Mouse (Mus musculus) lung, postnatal 0 days (tissue): ENCODE data around the gene Esrra. TPM values are rescaled to one million over a fixed set of nuclear protein-coding genes. Genes with fewer than 3 reads are reported as not detected.

Experiments
- ATAC-seq: fragments of 200-750 bp; cut with Nextera tagmentation; 2 replicates; pipeline ENCODE4 v1.8.0; 2017; ENCODE audit warnings: moderate library complexity
- DNase-seq: peaks from one replicate; pipeline ENCODE4 v3.0.0-alpha.2; 2016; ENCODE audit warnings: low spot score
- H3K27ac ChIP-seq: fragments of 300-500 bp; sonication (generic); 2 replicates; pipeline ENCODE4 v1.5.1; 2014; ENCODE audit warnings: antibody characterized with exemption, mild to moderate bottlenecking, low read length, mixed read lengths
- H3K27me3 ChIP-seq: fragments of 300-500 bp; sonication (generic); replicated peaks from 2 replicates; pipeline ENCODE4 v1.6.1; 2014; ENCODE audit warnings: low read length, mixed read lengths; ENCODE audit not compliant: insufficient read depth
- H3K36me3 ChIP-seq: fragments of 300-500 bp; sonication (generic); 2 replicates; pipeline ENCODE4 v1.6.1; 2014; ENCODE audit warnings: low read length, mixed read lengths; ENCODE audit not compliant: insufficient read depth
- H3K4me1 ChIP-seq: fragments of 300-500 bp; sonication (generic); 2 replicates; pipeline ENCODE4 v1.6.1; 2014; ENCODE audit warnings: antibody characterized with exemption, low read depth, low read length, mixed read lengths; ENCODE audit not compliant: insufficient read depth
- H3K4me2 ChIP-seq: fragments of 300-500 bp; sonication (generic); replicated peaks from 2 replicates; pipeline ENCODE4 v1.6.1; 2014; ENCODE audit warnings: low read depth, mild to moderate bottlenecking, low read length, moderate library complexity, mixed read lengths
- H3K4me3 ChIP-seq: fragments of 300-500 bp; sonication (generic); 2 replicates; pipeline ENCODE4 v1.5.1; 2014; ENCODE audit warnings: low read depth, low read length
- H3K9ac ChIP-seq: fragments of 300-500 bp; sonication (generic); replicated peaks from 2 replicates; pipeline ENCODE4 v1.6.1; 2014; ENCODE audit warnings: low read depth, mild to moderate bottlenecking
- H3K9me3 ChIP-seq: fragments of 300-500 bp; sonication (generic); 2 replicates; pipeline ENCODE4 v1.6.1; 2016; ENCODE audit warnings: low read length, mixed read lengths
- CTCF ChIP-seq: IDR thresholded peaks from 2 replicates; pipeline ENCODE4 v1.5.1; 2016; ENCODE audit warnings: antibody characterized with exemption, mild to moderate bottlenecking
- EP300 ChIP-seq: IDR thresholded peaks from 2 replicates; pipeline ENCODE4 v1.6.1; 2016; ENCODE audit warnings: antibody characterized with exemption, mild to moderate bottlenecking, control low read depth
- WGBS: fragments of 180-500 bp; shearing (Covaris S2); extraction: QIAGEN DNeasy Blood & Tissue Kit; methylation state at CpG from one replicate; pipeline ENCODE4 v1.1.7; 2014; 5-methylcytosine and 5-hydroxymethylcytosine counted together
- polyA plus RNA-seq: library from polyadenylated mRNA; unstranded; fragments of >200 nt; fragmentation: Nextera tagmentation; extraction: Ambion mirVana; gene quantifications from 2 replicates; pipeline ENCODE4 v1.2.1, GENCODE M21; 2015

Gene Esrra
- polyA plus RNA-seq, 1 experiment from 2014 or later = 12.8 TPM

DNA sequence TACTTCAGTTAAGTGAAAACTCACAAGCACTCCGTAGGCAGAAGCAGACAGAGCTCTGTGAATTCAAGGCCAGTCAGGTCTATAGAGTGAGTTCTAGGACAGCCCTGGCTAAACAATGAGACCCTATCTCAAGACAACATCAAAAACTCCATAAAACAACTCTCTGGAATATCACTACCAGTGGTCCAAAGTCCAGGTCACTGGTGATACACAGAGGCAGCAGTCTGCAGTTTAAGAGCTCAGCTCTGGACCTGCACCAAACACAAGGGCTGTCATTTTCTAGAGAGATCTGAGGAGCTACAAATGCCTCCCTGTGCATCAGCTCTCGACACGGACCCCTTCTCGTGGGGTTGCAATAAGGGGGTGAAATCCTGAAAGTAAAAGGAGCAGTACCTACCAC lies 3.3 kb downstream of the Esrra start:
- H3K27me3 ChIP-seq = no peaks in the 10 kb centered on the region; the same call in 1 of the 2 replicates
- H3K36me3 ChIP-seq = no peaks in the 10 kb centered on the region
- DNase-seq (no peak), ATAC-seq (no peak)
- H3K27ac ChIP-seq = no peak overlapping the region
- 86% methylated on average over 4 of the region's 4 CpGs for WGBS
- H3K9ac ChIP-seq = no peak overlapping the region
- H3K4me1 ChIP-seq = peaks cover 15% of the 10 kb centered on the region
- no peak overlapping the region for H3K4me3 ChIP-seq
- H3K9me3 ChIP-seq = no peaks in the 10 kb centered on the region
- no peak overlapping the region for H3K4me2 ChIP-seq
- no peak for TF ChIP-seq CTCF
- TF ChIP-seq EP300 = no peak

DNA sequence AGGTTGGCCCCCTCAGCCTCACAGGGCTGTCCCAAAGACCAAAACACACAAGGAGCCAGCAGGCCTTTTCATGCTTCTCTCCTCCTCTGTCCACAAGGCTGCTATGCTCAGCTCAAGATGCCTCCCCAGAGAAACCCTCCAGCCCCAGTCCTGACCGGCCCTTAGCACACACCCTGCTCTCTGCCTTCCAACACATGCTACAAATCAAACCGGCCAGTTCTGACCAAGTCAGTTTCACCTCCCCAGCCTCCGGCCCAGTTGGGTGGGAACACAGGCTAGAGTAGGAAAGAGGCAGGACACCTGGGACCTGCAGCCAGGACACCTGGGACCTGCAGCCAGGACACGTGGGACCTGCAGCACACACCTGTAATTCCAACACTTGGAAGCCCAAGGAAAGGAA lies 5.1 kb downstream of the Esrra start:
- TF ChIP-seq EP300 (no peak), CTCF (no peak)
- H3K9ac ChIP-seq = no peak overlapping the region

DNA sequence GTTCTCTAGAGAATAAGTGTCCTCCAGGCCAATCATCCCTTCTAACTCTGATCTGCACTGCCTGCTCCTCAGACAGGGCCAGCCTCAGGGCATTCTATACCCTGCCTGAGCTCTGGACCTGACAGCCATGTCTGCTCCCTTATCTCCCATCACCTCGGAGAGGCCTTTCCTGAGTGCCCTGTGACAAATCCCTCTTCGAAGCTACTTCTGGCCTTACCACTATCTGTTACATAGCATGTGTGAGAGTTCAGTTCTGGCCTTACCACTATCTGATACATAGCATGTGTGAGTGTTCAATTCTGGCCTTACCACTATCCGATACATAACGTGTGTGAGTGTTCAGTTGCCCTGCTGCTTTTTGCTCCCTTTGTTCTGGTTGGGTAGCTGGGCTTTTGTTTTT lies 6.3 kb downstream of the Esrra start:
- Histone ChIP-seq H3K9ac (no peak overlapping the region), H3K4me3 (no peak overlapping the region), H3K36me3 (peaks cover 4% of the 10 kb centered on the region; the same call in 1 of the 2 replicates), H3K27ac (no peak overlapping the region), H3K4me1 (peaks cover 5% of the 10 kb centered on the region), H3K4me2 (no peak overlapping the region), H3K27me3 (no peaks in the 10 kb centered on the region), H3K9me3 (no peaks in the 10 kb centered on the region)
- no peak for TF ChIP-seq EP300
- no peak for TF ChIP-seq CTCF
- DNase-seq = no peak
- 67% methylated on average over 4 of the region's 4 CpGs for WGBS
- ATAC-seq = no peak

More for the DNA sequence above, 5.1 kb downstream of the Esrra start:
- H3K36me3 ChIP-seq = peaks cover 4% of the 10 kb centered on the region; the same call in 1 of the 2 replicates
- no peaks in the 10 kb centered on the region for H3K9me3 ChIP-seq
- H3K4me3 ChIP-seq = no peak overlapping the region
- no peaks in the 10 kb centered on the region for H3K27me3 ChIP-seq
- H3K27ac ChIP-seq = no peak overlapping the region
- no peak overlapping the region for H3K4me2 ChIP-seq
- DNase-seq (no peak), ATAC-seq (no peak)
- WGBS = 74% methylated on average over 4 of the region's 4 CpGs
- H3K4me1 ChIP-seq = peaks cover 11% of the 10 kb centered on the region

DNA sequence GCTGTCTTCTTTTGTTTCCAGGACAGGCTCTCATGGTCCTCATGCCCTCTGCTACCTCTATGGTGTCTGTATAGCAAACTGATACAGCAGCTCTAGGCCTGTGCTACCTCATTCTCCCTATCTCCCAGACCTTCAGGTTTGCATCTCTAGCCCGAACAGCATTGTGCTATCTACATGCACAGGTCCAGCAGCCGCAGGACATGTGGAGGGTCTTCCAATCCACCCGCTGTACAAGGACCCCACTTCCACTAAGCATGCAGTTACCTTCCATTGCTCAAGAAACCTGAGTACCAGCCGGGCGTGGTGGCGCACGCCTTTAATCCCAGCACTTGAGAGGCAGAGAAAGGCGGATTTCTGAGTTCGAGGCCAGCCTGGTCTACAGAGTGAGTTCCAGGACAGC lies 7.1 kb downstream of the Esrra start:
- ATAC-seq (no peak), DNase-seq (no peak)
- Histone ChIP-seq H3K4me2 (no peak overlapping the region), H3K9ac (no peak overlapping the region), H3K27ac (no peak overlapping the region), H3K36me3 (peaks cover 4% of the 10 kb centered on the region; the same call in 1 of the 2 replicates), H3K9me3 (no peaks in the 10 kb centered on the region), H3K4me1 (no peaks in the 10 kb centered on the region), H3K4me3 (no peak overlapping the region), H3K27me3 (no peaks in the 10 kb centered on the region)
- WGBS = 90% methylated on average over 9 of the region's 9 CpGs
- no peak for TF ChIP-seq CTCF
- TF ChIP-seq EP300 = no peak

DNA sequence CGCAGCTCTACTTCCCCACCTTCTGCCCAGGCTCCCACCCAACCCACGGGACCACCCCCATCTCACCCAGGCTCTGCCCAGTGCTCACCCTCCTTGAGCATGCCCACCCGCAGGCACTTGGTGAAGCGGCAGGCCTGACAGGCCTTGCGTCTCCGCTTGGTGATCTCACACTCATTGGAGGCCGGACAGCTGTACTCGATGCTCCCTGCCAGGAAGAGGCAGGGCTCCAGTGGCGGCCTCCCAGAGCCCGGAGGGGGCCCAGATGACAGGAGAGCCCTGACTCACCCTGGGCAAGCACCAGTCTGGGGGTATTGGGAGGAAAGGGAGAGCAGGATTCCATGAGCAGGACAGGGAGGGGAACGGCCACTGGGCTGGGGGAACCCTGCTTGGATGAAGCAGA lies 7.6 kb downstream of the Esrra start:
- 75% methylated on average over 11 of the region's 11 CpGs for WGBS
- H3K27ac ChIP-seq = no peak overlapping the region

DNA sequence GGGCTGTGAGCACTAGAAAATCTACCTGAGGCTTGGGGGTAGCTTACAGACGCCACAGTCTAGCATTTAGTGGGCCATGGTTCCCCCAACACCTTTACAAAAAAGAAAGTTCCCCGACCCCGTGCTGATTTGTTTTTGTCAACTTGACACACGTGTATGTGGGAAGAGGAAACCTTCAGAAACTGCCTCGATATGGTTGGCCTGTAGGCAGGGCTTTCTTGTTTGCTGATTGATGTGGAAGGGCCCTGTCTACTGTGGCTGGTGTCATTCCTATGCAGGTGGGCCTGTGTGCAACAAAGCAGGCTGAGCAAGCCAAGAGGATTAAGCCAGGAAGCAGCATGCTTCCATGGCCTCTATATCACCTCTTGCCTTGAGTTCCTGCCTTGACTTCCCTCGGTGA lies 8.6 kb downstream of the Esrra start:
- no peak overlapping the region for H3K4me2 ChIP-seq
- TF ChIP-seq CTCF (no peak), EP300 (no peak)
- no peak overlapping the region for H3K27ac ChIP-seq
- H3K4me1 ChIP-seq = no peaks in the 10 kb centered on the region; the same call in 1 of the 2 replicates
- WGBS = 77% methylated on average over 6 of the region's 6 CpGs
- peaks cover 4% of the 10 kb centered on the region; the same call in 1 of the 2 replicates for H3K36me3 ChIP-seq
- H3K9me3 ChIP-seq = no peaks in the 10 kb centered on the region
- H3K9ac ChIP-seq = no peak overlapping the region
- H3K4me3 ChIP-seq = no peak overlapping the region
- no peak for ATAC-seq
- H3K27me3 ChIP-seq = no peaks in the 10 kb centered on the region
- no peak for DNase-seq

More for the DNA sequence above, 7.6 kb downstream of the Esrra start:
- Histone ChIP-seq H3K4me3 (no peak overlapping the region), H3K4me2 (no peak overlapping the region), H3K9me3 (no peaks in the 10 kb centered on the region), H3K4me1 (no peaks in the 10 kb centered on the region; the same call in 1 of the 2 replicates), H3K36me3 (peaks cover 4% of the 10 kb centered on the region; the same call in 1 of the 2 replicates), H3K9ac (no peak overlapping the region), H3K27me3 (no peaks in the 10 kb centered on the region)
- no peak for TF ChIP-seq EP300
- TF ChIP-seq CTCF = no peak
- ATAC-seq (no peak), DNase-seq (no peak)
